Mouse (Mus musculus): ENCODE results near the gene Dyrk3. TPM values are rescaled to one million over a fixed set of nuclear protein-coding genes. Genes with fewer than 3 reads are reported as not detected.

Gene Dyrk3
- polyA plus RNA-seq, 1 experiment from 2014 or later, result 3.1 TPM

DNA sequence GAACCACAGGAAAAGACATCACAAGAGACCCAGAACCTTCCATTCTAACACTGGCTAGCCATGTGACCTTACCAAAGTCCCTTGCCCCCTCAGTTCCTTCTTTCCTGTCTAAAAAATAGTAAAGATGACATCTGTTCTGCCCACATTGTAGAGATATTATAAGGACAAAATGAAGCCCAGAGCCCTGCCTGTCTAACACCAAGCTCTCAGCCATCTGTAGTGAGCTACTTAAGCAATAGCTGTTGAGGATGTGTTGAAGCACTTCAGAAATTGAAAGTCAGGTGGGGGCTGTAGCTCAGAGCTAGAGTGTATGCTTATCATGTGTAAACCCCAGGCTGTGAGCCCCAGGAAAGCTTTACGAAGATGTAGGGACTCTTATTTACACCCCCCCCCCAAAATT, 37.3 kb downstream of the Dyrk3 start:
- Histone ChIP-seq H3K9me3 (no peaks in the 10 kb centered on the region), H3K36me3 (no peaks in the 10 kb centered on the region), H3K4me1 (peaks cover 13% of the 10 kb centered on the region), H3K4me2 (no peak overlapping the region), H3K4me3 (no peak overlapping the region), H3K27me3 (no peaks in the 10 kb centered on the region), H3K27ac (no peak overlapping the region), H3K9ac (no peak overlapping the region)
- no peak for ATAC-seq (ENCODE audit: insufficient number of reproducible peaks, low FRiP score, low TSS enrichment, low read depth)
- WGBS, result 65% methylated on average over 1 of the region's 1 CpGs

DNA sequence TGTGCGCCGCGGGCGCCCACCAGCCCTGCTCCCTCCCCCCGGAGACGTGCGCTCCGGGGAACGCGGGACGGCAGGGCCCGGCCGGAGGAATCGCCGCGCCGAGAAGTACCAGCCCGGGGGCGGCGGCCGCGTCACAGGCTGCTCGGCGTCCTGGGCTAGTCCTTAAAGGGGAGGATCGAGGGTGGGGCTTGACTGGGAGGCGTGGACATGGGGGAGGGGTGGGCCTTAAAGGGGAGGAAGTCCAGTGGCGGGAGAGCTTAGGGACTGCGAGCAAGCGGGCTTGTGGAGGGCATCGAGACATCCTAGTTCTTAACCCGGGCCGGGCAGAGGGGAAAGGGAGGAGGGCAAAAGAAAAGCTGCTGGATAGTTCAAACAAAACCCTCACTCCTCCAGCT, 40.4 kb downstream of the Dyrk3 start, which contains the start of gene Mapkapk2:
Mapkapk2 (minus strand) TSS at position 127 of the 395 bp plus-strand sequence.
- no peaks in the 10 kb centered on the region for H3K27me3 ChIP-seq
- peak within 1 kb of the TSS; percentile 93 for H3K4me3 ChIP-seq
- no peaks in the 10 kb centered on the region for H3K36me3 ChIP-seq
- peak within 1 kb of the TSS; percentile 92 for H3K27ac ChIP-seq
- peak within 1 kb of the TSS; percentile 91 for H3K9ac ChIP-seq
- H3K4me2 ChIP-seq, result peak within 1 kb of the TSS; percentile 69
- ATAC-seq (ENCODE audit: insufficient number of reproducible peaks, low FRiP score, low TSS enrichment, low read depth), result peak; percentile 95
- H3K4me1 ChIP-seq, result peaks cover 31% of the 10 kb centered on the region
- H3K9me3 ChIP-seq, result no peaks in the 10 kb centered on the region
- 0% methylated on average over 29 of the region's 32 CpGs for WGBS

DNA sequence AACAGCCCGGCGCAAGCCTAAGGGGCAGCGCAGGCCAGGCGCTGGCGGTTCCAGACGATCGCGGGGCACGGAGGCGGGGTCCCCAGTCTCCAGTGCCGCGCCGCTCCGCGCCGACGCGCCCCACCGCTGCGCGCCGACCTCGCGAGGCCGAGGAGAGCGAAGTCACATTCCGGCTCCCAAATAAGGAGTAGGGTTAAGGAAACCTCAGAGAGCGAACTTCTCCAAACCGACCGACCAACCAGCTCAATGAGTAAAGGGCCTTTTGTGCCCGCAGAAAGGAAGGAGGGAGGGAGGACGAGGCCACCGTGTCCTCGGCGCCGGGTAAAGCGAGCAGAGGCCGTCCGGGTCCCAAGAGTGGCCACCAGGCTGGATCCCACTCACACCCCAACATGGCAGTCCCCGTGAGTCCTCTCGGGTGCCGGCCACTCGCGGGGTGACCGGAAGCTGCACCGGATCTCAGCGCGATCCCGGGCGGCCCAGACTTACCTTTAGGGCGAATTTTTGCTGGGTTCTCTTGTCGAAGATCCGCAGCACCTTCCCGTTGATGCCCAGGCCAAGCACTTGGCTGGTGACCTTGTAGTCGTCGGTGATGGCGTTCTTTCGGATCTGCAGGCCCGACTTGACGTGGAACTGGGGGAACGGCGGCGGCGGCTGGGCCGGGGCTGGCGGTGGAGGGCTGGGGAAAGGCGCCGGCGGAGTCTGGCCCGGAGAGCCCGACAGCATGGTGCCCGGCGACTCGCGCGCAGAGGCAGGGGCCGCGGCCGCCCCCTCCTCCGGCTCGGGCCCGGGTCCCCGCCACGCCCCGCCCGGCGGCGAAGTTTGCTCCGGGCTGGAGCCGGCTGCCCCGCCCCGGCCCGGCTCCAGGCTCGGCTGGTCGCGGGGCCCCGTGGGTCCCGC, 41.1 kb downstream of the Dyrk3 start:
- Histone ChIP-seq H3K27me3 (no peaks in the 10 kb centered on the region), H3K4me2 (peak overlapping the region; percentile 69), H3K36me3 (no peaks in the 10 kb centered on the region), H3K27ac (peak overlapping the region; percentile 92), H3K4me3 (peak overlapping the region; percentile 93), H3K9me3 (no peaks in the 10 kb centered on the region), H3K4me1 (peaks cover 37% of the 10 kb centered on the region), H3K9ac (peak overlapping the region; percentile 91)
- ATAC-seq (ENCODE audit: insufficient number of reproducible peaks, low FRiP score, low TSS enrichment, low read depth), result peak; percentile 60
- under 1% methylated on average over 94 of the region's 98 CpGs for WGBS

DNA sequence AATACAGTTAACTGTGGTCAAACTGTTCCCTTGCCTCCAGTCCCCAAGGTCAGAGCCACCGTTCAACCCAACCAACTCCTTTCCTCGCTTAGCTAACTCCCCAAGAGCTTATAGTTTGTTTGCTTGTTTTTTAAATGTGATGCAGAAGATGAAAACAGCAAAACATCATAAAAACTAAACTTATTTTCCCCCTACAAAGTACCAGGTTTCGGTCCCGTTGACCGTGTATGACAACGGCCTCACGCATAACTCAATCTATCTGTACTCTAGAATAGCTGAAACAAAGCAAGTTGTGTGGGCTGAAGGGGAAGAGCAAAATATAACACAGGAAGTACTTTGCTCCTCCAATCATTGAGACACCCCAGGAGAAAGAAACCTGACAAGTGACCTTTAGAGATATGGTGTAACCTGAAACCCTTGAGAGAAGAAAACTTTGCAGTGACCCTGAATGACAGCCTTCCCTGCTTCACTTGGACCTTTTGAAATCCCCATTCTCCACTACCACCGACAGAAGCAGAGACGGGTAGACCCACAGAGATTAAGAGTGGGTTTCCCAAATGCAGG, 41.9 kb downstream of the Dyrk3 start:
- H3K4me1 ChIP-seq, result peaks cover 44% of the 10 kb centered on the region
- H3K4me2 ChIP-seq, result peak overlapping the region; percentile 69
- H3K9ac ChIP-seq, result peak overlapping the region; percentile 91
- H3K4me3 ChIP-seq, result peak overlapping the region; percentile 93
- peak overlapping the region; percentile 92 for H3K27ac ChIP-seq
- H3K27me3 ChIP-seq, result no peaks in the 10 kb centered on the region
- no peaks in the 10 kb centered on the region for H3K36me3 ChIP-seq
- H3K9me3 ChIP-seq, result no peaks in the 10 kb centered on the region
- 22% methylated on average over 9 of the region's 9 CpGs for WGBS
- no peak for ATAC-seq (ENCODE audit: insufficient number of reproducible peaks, low FRiP score, low TSS enrichment, low read depth)

DNA sequence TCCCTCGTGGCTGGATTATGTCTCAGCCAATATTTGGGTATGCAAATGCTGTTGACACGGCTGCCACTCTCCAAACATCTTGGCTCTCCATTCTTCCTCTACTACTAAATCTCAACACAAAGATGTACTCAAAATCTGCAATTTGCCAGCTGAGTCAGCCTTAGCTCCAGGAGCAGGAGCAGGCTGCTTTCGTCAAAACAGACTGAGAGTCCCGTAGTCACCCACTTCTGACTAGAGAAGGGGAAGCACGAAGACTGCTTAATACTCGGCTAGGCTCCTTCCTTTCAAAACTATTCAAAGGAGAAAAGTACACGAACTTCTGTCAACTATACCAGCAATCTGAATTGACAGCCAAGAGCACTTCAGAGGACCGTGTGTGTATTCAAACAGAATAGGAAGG, 42.6 kb downstream of the Dyrk3 start:
- no peak overlapping the region for H3K9ac ChIP-seq
- peak overlapping the region; percentile 69 for H3K4me2 ChIP-seq
- no peaks in the 10 kb centered on the region for H3K36me3 ChIP-seq
- H3K4me1 ChIP-seq, result peaks cover 50% of the 10 kb centered on the region
- H3K4me3 ChIP-seq, result peak overlapping the region; percentile 93
- no peaks in the 10 kb centered on the region for H3K27me3 ChIP-seq
- WGBS, result 38% methylated on average over 8 of the region's 8 CpGs
- H3K27ac ChIP-seq, result no peak overlapping the region
- H3K9me3 ChIP-seq, result no peaks in the 10 kb centered on the region
- no peak for ATAC-seq (ENCODE audit: insufficient number of reproducible peaks, low FRiP score, low TSS enrichment, low read depth)

DNA sequence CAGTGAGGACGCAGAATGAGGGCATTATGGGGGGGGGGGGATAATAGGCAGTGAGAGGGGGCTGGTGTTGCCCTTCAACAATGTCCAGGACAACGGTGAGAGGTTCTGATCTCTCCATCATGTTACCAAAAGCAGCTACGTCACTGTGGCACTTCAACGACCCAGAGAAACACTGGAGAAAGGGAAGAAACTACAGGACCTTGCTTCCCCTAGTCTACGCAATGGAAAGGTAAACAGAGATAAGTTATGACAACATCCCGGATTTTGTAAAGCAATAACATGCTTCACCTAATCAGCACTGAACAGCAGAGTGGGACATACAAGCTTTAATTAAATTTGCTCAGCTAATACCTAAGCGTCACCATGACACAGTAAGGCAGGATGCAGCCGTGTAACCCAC, 44.3 kb downstream of the Dyrk3 start:
- H3K27me3 ChIP-seq, result no peaks in the 10 kb centered on the region
- no peak overlapping the region for H3K4me2 ChIP-seq
- 90% methylated on average over 8 of the region's 8 CpGs for WGBS
- no peak for ATAC-seq (ENCODE audit: insufficient number of reproducible peaks, low FRiP score, low TSS enrichment, low read depth)
- H3K27ac ChIP-seq, result no peak overlapping the region
- peaks cover 67% of the 10 kb centered on the region for H3K4me1 ChIP-seq
- H3K36me3 ChIP-seq, result no peaks in the 10 kb centered on the region
- no peak overlapping the region for H3K4me3 ChIP-seq
- H3K9me3 ChIP-seq, result no peaks in the 10 kb centered on the region
- H3K9ac ChIP-seq, result no peak overlapping the region

DNA sequence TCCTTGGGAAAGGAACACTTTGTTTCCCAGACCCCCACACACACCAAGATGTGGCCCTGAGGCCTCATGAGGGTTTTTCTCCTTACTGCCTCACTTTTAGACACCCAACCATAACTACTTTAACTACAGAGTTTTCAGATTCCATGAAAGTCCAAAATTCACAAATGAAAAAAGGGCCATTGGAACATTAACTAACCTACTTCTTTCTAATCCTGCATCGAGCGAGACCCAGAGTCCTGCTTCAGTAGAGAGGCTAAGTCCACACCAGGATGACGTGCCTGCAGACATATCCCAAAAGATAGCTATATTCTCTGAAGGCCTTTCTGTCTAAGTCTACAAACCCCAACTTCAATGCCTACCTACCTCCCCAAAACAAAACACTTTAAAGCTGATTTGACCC, 45.3 kb downstream of the Dyrk3 start:
- Histone ChIP-seq H3K4me1 (peaks cover 69% of the 10 kb centered on the region), H3K36me3 (no peaks in the 10 kb centered on the region), H3K9ac (no peak overlapping the region), H3K27ac (no peak overlapping the region), H3K4me3 (no peak overlapping the region), H3K4me2 (no peak overlapping the region), H3K27me3 (no peaks in the 10 kb centered on the region), H3K9me3 (no peaks in the 10 kb centered on the region)
- 94% methylated on average over 3 of the region's 3 CpGs for WGBS
- ATAC-seq (ENCODE audit: insufficient number of reproducible peaks, low FRiP score, low TSS enrichment, low read depth), result no peak

DNA sequence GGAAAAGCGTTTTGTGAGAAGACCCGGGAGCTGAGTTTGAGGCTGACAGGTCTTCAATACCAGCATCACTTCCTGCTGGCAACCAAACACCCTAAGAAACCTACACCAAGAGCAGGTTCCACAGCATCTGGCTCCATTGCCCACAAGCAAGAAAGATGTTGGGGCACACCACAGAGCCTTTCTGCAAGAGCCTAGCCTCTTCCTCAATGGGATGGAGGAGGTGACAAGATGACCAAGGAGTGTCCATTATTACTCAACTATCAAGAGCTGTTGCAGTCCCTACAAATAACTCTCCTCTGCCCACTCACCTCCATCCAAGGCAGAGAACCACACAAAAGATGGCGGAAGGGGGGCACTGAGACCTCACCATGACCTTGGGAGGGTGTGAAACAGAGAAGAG, 46.0 kb downstream of the Dyrk3 start:
- Histone ChIP-seq H3K27me3 (no peaks in the 10 kb centered on the region), H3K4me2 (no peak overlapping the region), H3K4me3 (no peak overlapping the region), H3K27ac (no peak overlapping the region), H3K9ac (no peak overlapping the region), H3K9me3 (no peaks in the 10 kb centered on the region), H3K36me3 (no peaks in the 10 kb centered on the region), H3K4me1 (peaks cover 72% of the 10 kb centered on the region)
- WGBS, result 87% methylated on average over 3 of the region's 3 CpGs
- no peak for ATAC-seq (ENCODE audit: insufficient number of reproducible peaks, low FRiP score, low TSS enrichment, low read depth)

DNA sequence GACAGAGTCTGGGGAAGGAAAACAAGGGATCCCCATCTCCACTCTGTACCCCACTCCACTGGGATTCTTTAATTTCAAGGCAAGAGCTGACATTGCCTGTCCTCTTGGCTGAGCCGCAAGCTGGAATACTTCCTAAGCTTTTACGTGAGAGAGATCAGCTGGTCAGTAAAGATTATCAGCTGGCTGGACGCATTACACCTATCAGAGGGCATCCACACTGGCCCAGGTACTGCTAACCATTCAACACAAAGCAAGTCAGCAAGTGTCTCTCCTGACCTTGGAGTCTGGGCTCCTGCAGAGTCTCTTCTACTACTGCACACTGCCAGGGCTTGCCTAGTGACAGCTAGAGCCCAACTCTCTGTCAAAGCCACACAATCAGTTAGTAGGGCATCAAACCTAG, 46.7 kb downstream of the Dyrk3 start:
- Histone ChIP-seq H3K9me3 (no peaks in the 10 kb centered on the region), H3K4me3 (no peak overlapping the region), H3K27ac (no peak overlapping the region), H3K4me1 (peaks cover 78% of the 10 kb centered on the region), H3K9ac (no peak overlapping the region), H3K36me3 (no peaks in the 10 kb centered on the region), H3K4me2 (no peak overlapping the region), H3K27me3 (no peaks in the 10 kb centered on the region)
- no peak for ATAC-seq (ENCODE audit: insufficient number of reproducible peaks, low FRiP score, low TSS enrichment, low read depth)
- 74% methylated on average over 3 of the region's 3 CpGs for WGBS

DNA sequence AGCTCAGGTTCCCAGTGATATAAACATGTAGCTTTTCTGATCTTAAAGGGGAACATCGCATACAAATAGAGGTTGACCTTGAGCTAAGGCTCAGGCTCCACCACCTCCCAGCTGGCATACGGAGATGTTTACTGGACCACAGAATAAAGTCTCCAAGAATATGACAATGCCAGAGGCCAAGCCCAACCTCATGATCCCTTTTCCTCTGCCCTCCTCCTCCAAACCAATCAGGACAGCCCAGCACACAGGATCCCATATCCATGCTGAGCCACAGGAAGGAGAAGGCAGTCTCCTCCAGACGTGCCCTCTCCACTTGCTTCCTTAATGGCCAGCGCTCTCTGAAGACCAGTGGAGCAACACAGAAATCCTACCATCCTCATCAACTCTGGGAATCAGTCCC, 47.3 kb downstream of the Dyrk3 start:
- H3K4me2 ChIP-seq, result no peak overlapping the region
- H3K9me3 ChIP-seq, result no peaks in the 10 kb centered on the region
- ATAC-seq (ENCODE audit: insufficient number of reproducible peaks, low FRiP score, low TSS enrichment, low read depth), result no peak
- 70% methylated on average over 4 of the region's 4 CpGs for WGBS
- H3K36me3 ChIP-seq, result no peaks in the 10 kb centered on the region
- H3K4me3 ChIP-seq, result no peak overlapping the region
- H3K27me3 ChIP-seq, result no peaks in the 10 kb centered on the region
- no peak overlapping the region for H3K9ac ChIP-seq
- H3K27ac ChIP-seq, result no peak overlapping the region
- peaks cover 78% of the 10 kb centered on the region for H3K4me1 ChIP-seq

DNA sequence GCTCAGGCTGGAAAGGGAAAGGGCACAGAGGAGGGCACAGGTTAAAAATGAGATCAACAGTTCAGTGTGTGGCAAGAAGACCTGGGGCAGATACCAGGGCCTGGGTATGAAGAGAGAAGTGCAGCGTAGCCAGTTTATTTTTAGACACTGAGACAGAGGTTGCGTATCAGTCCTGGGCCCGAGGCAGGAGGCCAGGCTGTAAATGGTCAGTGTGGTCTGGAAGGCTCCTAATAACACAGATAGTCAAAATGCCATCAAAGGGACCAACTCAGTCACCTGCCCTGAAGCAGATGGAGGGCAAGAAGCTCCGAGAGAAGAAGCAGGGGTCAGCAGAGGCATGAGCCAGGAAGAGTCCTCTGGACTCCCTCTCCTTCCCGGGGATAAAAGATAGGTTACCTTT, 47.9 kb downstream of the Dyrk3 start:
- H3K27me3 ChIP-seq, result no peaks in the 10 kb centered on the region
- no peaks in the 10 kb centered on the region for H3K9me3 ChIP-seq
- H3K4me2 ChIP-seq, result no peak overlapping the region
- H3K36me3 ChIP-seq, result no peaks in the 10 kb centered on the region
- H3K9ac ChIP-seq, result no peak overlapping the region
- H3K27ac ChIP-seq, result no peak overlapping the region
- H3K4me1 ChIP-seq, result peaks cover 76% of the 10 kb centered on the region
- ATAC-seq (ENCODE audit: insufficient number of reproducible peaks, low FRiP score, low TSS enrichment, low read depth), result no peak
- WGBS, result 57% methylated on average over 5 of the region's 5 CpGs
- no peak overlapping the region for H3K4me3 ChIP-seq

DNA sequence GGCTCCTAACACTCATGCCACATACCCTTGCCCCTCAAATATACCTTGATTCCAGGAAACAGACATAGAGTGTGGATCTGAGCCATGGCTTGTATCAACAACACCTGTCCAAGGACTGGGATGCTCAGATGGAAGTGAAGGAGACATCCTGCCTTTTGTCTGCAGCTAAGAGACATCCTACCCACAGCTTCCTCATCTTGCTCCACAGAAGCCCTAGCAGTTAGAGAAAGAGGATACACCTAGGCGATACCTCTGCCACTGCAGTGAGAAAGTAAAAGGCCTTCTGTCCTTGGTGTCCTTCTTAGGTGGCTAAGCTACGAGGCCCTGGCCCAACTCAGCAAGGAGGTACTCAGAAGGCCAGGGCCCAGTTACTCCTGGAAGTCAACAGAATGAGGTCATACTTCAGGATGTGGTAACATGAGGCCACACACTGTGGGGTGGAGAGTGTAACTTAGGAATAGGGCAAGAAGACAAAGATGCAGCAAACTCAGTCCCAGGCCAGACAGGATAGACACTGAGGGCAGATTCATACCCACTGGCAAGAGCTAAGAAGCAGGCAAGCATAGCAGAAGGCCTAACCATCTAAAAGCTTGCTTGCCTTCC, 48.5 kb downstream of the Dyrk3 start:
- 75% methylated on average over 2 of the region's 2 CpGs for WGBS
- Histone ChIP-seq H3K4me1 (peaks cover 73% of the 10 kb centered on the region), H3K4me3 (no peak overlapping the region), H3K4me2 (no peak overlapping the region), H3K27me3 (no peaks in the 10 kb centered on the region), H3K9me3 (no peaks in the 10 kb centered on the region), H3K36me3 (no peaks in the 10 kb centered on the region), H3K27ac (no peak overlapping the region), H3K9ac (no peak overlapping the region)
- ATAC-seq (ENCODE audit: insufficient number of reproducible peaks, low FRiP score, low TSS enrichment, low read depth), result no peak

Measured in limb, embryonic 15.5 days (tissue).